Mouse (Mus musculus) liver, adult 2 months (tissue): ENCODE measurements at regions not wholly inside any gene's neighbourhood (a gene's known extent, or its start where the extent isn't known, plus 50 kb on each side); places are given as distances from the start of the nearest gene placed in this dataset.

Source experiments
- DNase-seq: peaks from one replicate; pipeline ENCODE4 v3.0.0-alpha.2; 2011; ENCODE audit warnings: low read depth, low spot score; ENCODE audit errors: extremely low read depth
- H3K27ac ChIP-seq: fragments of 200-500 bp; replicated peaks from 2 replicates; pipeline ENCODE4 v1.5.1; 2012; ENCODE audit warnings: low read depth, mild to moderate bottlenecking, control low read depth, inconsistent platforms, low read length; ENCODE audit not compliant: insufficient read depth
- H3K27me3 ChIP-seq: fragments of 200-500 bp; 2 replicates; pipeline ENCODE4 v1.6.1; 2012; ENCODE audit warnings: mild to moderate bottlenecking, moderate library complexity, low read length, inconsistent platforms; ENCODE audit not compliant: control insufficient read depth, insufficient read depth
- H3K36me3 ChIP-seq: fragments of 200-500 bp; 2 replicates; pipeline ENCODE4 v1.6.1; 2012; ENCODE audit warnings: low read length, inconsistent platforms; ENCODE audit not compliant: control insufficient read depth, insufficient read depth
- H3K4me1 ChIP-seq: fragments of 200-500 bp; 2 replicates; pipeline ENCODE4 v1.6.1; 2011; ENCODE audit warnings: low read length; ENCODE audit not compliant: control insufficient read depth, insufficient read depth
- H3K4me3 ChIP-seq: fragments of 200-500 bp; 2 replicates; pipeline ENCODE4 v1.5.1; 2011; ENCODE audit warnings: low read depth, mild to moderate bottlenecking, control low read depth, low read length, moderate library complexity; ENCODE audit not compliant: insufficient read depth
- H3K79me2 ChIP-seq: fragments of 200-500 bp; 2 replicates; pipeline ENCODE4 v1.6.1; 2012; ENCODE audit warnings: inconsistent platforms, mild to moderate bottlenecking, low read length, moderate library complexity; ENCODE audit not compliant: control insufficient read depth, insufficient read depth
- H3K9ac ChIP-seq: fragments of 200-500 bp; 2 replicates; pipeline ENCODE4 v1.6.1; 2012; ENCODE audit warnings: low read depth, mild to moderate bottlenecking, control low read depth, inconsistent platforms, low read length
- CTCF ChIP-seq: fragments of 200-500 bp; IDR thresholded peaks from 2 replicates; pipeline ENCODE4 v1.5.1; 2011; ENCODE audit warnings: low read depth, low read length, control low read depth
- POLR2A ChIP-seq: fragments of 200-500 bp; IDR thresholded peaks from 2 replicates; pipeline ENCODE4 v1.6.1; 2011; ENCODE audit warnings: low read length, control low read depth; ENCODE audit not compliant: insufficient read depth; ENCODE audit errors: extremely low read depth
- WGBS: fragments of 180-500 bp; shearing (Covaris S2); methylation state at CpG from one replicate; pipeline ENCODE4 v1.1.7; 2018; 5-methylcytosine and 5-hydroxymethylcytosine counted together

GRCm38 (mm10) chr10:111795056-111795455 is 177.4 kb upstream of the Krr1 start:
- Histone ChIP-seq H3K9ac (no peak overlapping the region), H3K4me1 (peaks cover 6% of the 10 kb centered on the region; the same call in 1 of the 2 replicates)
- TF ChIP-seq POLR2A (no peak), CTCF (no peak)

GRCm38 (mm10) chr10:111795756-111796155 is 176.7 kb upstream of the Krr1 start:
- Histone ChIP-seq H3K9ac (no peak overlapping the region), H3K4me3 (no peak overlapping the region), H3K4me1 (peaks cover 6% of the 10 kb centered on the region; the same call in 1 of the 2 replicates), H3K79me2 (no peaks in the 10 kb centered on the region), H3K27ac (no peak overlapping the region), H3K27me3 (no peaks in the 10 kb centered on the region), H3K36me3 (no peaks in the 10 kb centered on the region)
- peak; percentile 91 for DNase-seq
- 13% methylated on average over 3 of the region's 3 CpGs for WGBS
- no peak for TF ChIP-seq CTCF
- no peak for TF ChIP-seq POLR2A

More at GRCm38 (mm10) chr10:111795056-111795455, 177.4 kb upstream of the Krr1 start:
- Histone ChIP-seq H3K79me2 (no peaks in the 10 kb centered on the region), H3K36me3 (no peaks in the 10 kb centered on the region), H3K27me3 (no peaks in the 10 kb centered on the region), H3K27ac (no peak overlapping the region), H3K4me3 (no peak overlapping the region)
- 58% methylated on average over 5 of the region's 5 CpGs for WGBS
- peak; percentile 38 for DNase-seq

- H3K4me1 ChIP-seq, result peaks cover 6% of the 10 kb centered on the region; the same call in 1 of the 2 replicates
- no peak for DNase-seq
- no peaks in the 10 kb centered on the region for H3K79me2 ChIP-seq
- H3K4me3 ChIP-seq, result no peak overlapping the region
- H3K27ac ChIP-seq, result no peak overlapping the region
- no peaks in the 10 kb centered on the region for H3K27me3 ChIP-seq
- WGBS, result 98% methylated on average over 7 of the region's 7 CpGs
- TF ChIP-seq CTCF, result no peak
- TF ChIP-seq POLR2A, result no peak
- H3K36me3 ChIP-seq, result no peaks in the 10 kb centered on the region
- no peak overlapping the region for H3K9ac ChIP-seq
Measured at GRCm38 (mm10) chr10:111798851-111799281, 173.6 kb upstream of the Krr1 start.

- 92% methylated on average over 14 of the region's 14 CpGs for WGBS
- no peak overlapping the region for H3K4me3 ChIP-seq
- H3K79me2 ChIP-seq, result no peaks in the 10 kb centered on the region
- H3K27ac ChIP-seq, result no peak overlapping the region
- peaks cover 6% of the 10 kb centered on the region; the same call in 1 of the 2 replicates for H3K4me1 ChIP-seq
- H3K9ac ChIP-seq, result no peak overlapping the region
- H3K27me3 ChIP-seq, result no peaks in the 10 kb centered on the region
- TF ChIP-seq POLR2A, result no peak
- TF ChIP-seq CTCF, result no peak
- no peak for DNase-seq
- H3K36me3 ChIP-seq, result no peaks in the 10 kb centered on the region
Measured at GRCm38 (mm10) chr10:111799850-111800589, 172.4 kb upstream of the Krr1 start.

GRCm38 (mm10) chr10:111800590-111800935 is 171.9 kb upstream of the Krr1 start:
- no peak overlapping the region for H3K27ac ChIP-seq
- H3K4me3 ChIP-seq, result no peak overlapping the region
- TF ChIP-seq POLR2A (no peak), CTCF (no peak)
- H3K4me1 ChIP-seq, result peaks cover 4% of the 10 kb centered on the region; the same call in 1 of the 2 replicates
- H3K27me3 ChIP-seq, result no peaks in the 10 kb centered on the region
- H3K79me2 ChIP-seq, result no peaks in the 10 kb centered on the region
- no peak overlapping the region for H3K9ac ChIP-seq
- no peak for DNase-seq
- H3K36me3 ChIP-seq, result no peaks in the 10 kb centered on the region
- WGBS, result 98% methylated on average over 3 of the region's 3 CpGs
